Mouse (Mus musculus): ENCODE measurements at regions not wholly inside any gene's neighbourhood (a gene's known extent, or its start where the extent isn't known, plus 50 kb on each side); places are given as distances from the start of the nearest gene placed in this dataset.

- no peak overlapping the region for H3K4me2 ChIP-seq (replicated peaks; ENCODE audit: low read depth, low read length, severe bottlenecking)
- 72% methylated on average over 2 of the region's 2 CpGs for WGBS
- H3K4me1 ChIP-seq (ENCODE audit: control insufficient read depth, insufficient read depth, low read length), result no peaks in the 10 kb centered on the region
- no peak overlapping the region for H3K4me3 ChIP-seq (replicated peaks; ENCODE audit: low read length)
- no peaks in the 10 kb centered on the region for H3K36me3 ChIP-seq (ENCODE audit: control insufficient read depth, insufficient read depth, low read length)
- no peaks in the 10 kb centered on the region for H3K9me3 ChIP-seq (ENCODE audit: control insufficient read depth, low read length)
- DNase-seq (ENCODE audit: low spot score), result no peak
- no peak for ATAC-seq (ENCODE audit: low FRiP score, low read depth)
- H3K27ac ChIP-seq (replicated peaks; ENCODE audit: low read depth, low read length), result no peak overlapping the region
- no peaks in the 10 kb centered on the region for H3K27me3 ChIP-seq (ENCODE audit: control insufficient read depth, insufficient read depth, low read length)
- no peak overlapping the region for H3K9ac ChIP-seq (ENCODE audit: low read depth, low read length, severe bottlenecking)
- TF ChIP-seq POLR2A (IDR thresholded peaks at IDR 0.05; ENCODE audit: borderline replicate concordance, extremely low read depth, insufficient read depth, insufficient read length), result no peak
Measured at GRCm38 (mm10) chr6:81651856-81652255, 271.6 kb upstream of the Gcfc2 start.

DNA sequence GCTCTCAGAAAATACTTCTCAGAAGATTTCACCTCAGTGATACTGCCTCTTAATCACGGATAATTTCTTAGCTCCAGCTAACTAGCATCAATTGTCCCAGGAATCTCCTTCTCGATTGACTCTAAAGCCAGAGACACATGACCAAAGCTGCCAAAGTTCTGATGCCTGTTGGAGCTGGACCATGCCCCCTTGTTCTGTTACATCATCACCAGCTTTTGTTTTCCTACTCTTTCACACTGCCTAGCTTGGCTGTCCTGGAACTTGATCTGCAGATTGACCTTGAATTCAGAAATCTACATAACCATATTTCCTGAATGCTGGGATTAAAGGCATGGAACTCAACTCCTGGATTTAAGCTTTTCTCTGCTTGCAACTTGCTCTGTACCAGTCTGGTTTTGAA is 268.3 kb upstream of the Gcfc2 start:
- Histone ChIP-seq H3K4me2 (replicated peaks; ENCODE audit: low read depth, low read length, severe bottlenecking) (no peak overlapping the region), H3K4me3 (replicated peaks; ENCODE audit: low read length) (no peak overlapping the region), H3K9ac (ENCODE audit: low read depth, low read length, severe bottlenecking) (no peak overlapping the region), H3K4me1 (ENCODE audit: control insufficient read depth, insufficient read depth, low read length) (no peaks in the 10 kb centered on the region), H3K9me3 (ENCODE audit: control insufficient read depth, low read length) (no peaks in the 10 kb centered on the region), H3K36me3 (ENCODE audit: control insufficient read depth, insufficient read depth, low read length) (no peaks in the 10 kb centered on the region), H3K27ac (replicated peaks; ENCODE audit: low read depth, low read length) (no peak overlapping the region), H3K27me3 (ENCODE audit: control insufficient read depth, insufficient read depth, low read length) (no peaks in the 10 kb centered on the region)
- DNase-seq (ENCODE audit: low spot score) (no peak), ATAC-seq (ENCODE audit: low FRiP score, low read depth) (no peak)
- 81% methylated on average over 2 of the region's 2 CpGs for WGBS
- TF ChIP-seq POLR2A (IDR thresholded peaks at IDR 0.05; ENCODE audit: borderline replicate concordance, extremely low read depth, insufficient read depth, insufficient read length), result no peak

GRCm38 (mm10) chr6:81660478-81661395 is 262.7 kb upstream of the Gcfc2 start:
- H3K9me3 ChIP-seq (ENCODE audit: control insufficient read depth, low read length), result no peaks in the 10 kb centered on the region
- 76% methylated on average over 17 of the region's 17 CpGs for WGBS
- H3K27me3 ChIP-seq (ENCODE audit: control insufficient read depth, insufficient read depth, low read length), result no peaks in the 10 kb centered on the region
- H3K36me3 ChIP-seq (ENCODE audit: control insufficient read depth, insufficient read depth, low read length), result no peaks in the 10 kb centered on the region
- TF ChIP-seq POLR2A (IDR thresholded peaks at IDR 0.05; ENCODE audit: borderline replicate concordance, extremely low read depth, insufficient read depth, insufficient read length), result no peak
- no peak overlapping the region for H3K27ac ChIP-seq (replicated peaks; ENCODE audit: low read depth, low read length)
- no peak overlapping the region for H3K4me2 ChIP-seq (replicated peaks; ENCODE audit: low read depth, low read length, severe bottlenecking)
- no peak overlapping the region for H3K9ac ChIP-seq (ENCODE audit: low read depth, low read length, severe bottlenecking)
- ATAC-seq (ENCODE audit: low FRiP score, low read depth) (no peak), DNase-seq (ENCODE audit: low spot score) (no peak)
- H3K4me1 ChIP-seq (ENCODE audit: control insufficient read depth, insufficient read depth, low read length), result no peaks in the 10 kb centered on the region
- no peak overlapping the region for H3K4me3 ChIP-seq (replicated peaks; ENCODE audit: low read length)

DNA sequence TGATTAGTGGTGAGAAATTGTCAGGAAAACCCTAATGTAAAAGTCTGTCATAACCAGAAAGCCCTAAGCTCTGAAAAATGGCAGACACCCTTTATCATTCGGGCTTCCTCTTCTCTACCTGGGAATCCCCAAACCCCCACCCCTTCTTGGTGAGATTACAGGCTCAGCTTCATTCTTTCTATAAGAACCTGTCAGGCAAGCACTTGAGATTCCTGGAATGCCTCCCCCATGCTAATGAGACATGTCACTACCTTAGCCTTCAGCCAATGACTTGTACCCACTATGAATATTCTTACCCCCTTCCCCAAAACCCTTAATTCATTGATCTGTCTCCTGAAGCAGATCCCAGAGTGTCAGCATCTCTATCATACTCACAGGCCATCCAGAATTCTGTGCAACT is 254.5 kb upstream of the Gcfc2 start:
- Histone ChIP-seq H3K36me3 (ENCODE audit: control insufficient read depth, insufficient read depth, low read length) (no peaks in the 10 kb centered on the region), H3K27ac (replicated peaks; ENCODE audit: low read depth, low read length) (no peak overlapping the region), H3K9ac (ENCODE audit: low read depth, low read length, severe bottlenecking) (no peak overlapping the region), H3K4me2 (replicated peaks; ENCODE audit: low read depth, low read length, severe bottlenecking) (no peak overlapping the region), H3K9me3 (ENCODE audit: control insufficient read depth, low read length) (no peaks in the 10 kb centered on the region), H3K27me3 (ENCODE audit: control insufficient read depth, insufficient read depth, low read length) (no peaks in the 10 kb centered on the region), H3K4me1 (ENCODE audit: control insufficient read depth, insufficient read depth, low read length) (no peaks in the 10 kb centered on the region), H3K4me3 (replicated peaks; ENCODE audit: low read length) (no peak overlapping the region)
- WGBS, result 80% methylated on average over 1 of the region's 1 CpGs
- DNase-seq (ENCODE audit: low spot score) (no peak), ATAC-seq (ENCODE audit: low FRiP score, low read depth) (no peak)
- no peak for TF ChIP-seq POLR2A (IDR thresholded peaks at IDR 0.05; ENCODE audit: borderline replicate concordance, extremely low read depth, insufficient read depth, insufficient read length)

- WGBS, result 74% methylated on average over 2 of the region's 2 CpGs
- no peak for DNase-seq (ENCODE audit: low spot score)
- Histone ChIP-seq H3K4me2 (replicated peaks; ENCODE audit: low read depth, low read length, severe bottlenecking) (no peak overlapping the region), H3K9ac (ENCODE audit: low read depth, low read length, severe bottlenecking) (no peak overlapping the region), H3K4me3 (replicated peaks; ENCODE audit: low read length) (no peak overlapping the region), H3K27me3 (ENCODE audit: control insufficient read depth, insufficient read depth, low read length) (no peaks in the 10 kb centered on the region), H3K9me3 (ENCODE audit: control insufficient read depth, low read length) (no peaks in the 10 kb centered on the region), H3K36me3 (ENCODE audit: control insufficient read depth, insufficient read depth, low read length) (no peaks in the 10 kb centered on the region), H3K27ac (replicated peaks; ENCODE audit: low read depth, low read length) (no peak overlapping the region), H3K4me1 (ENCODE audit: control insufficient read depth, insufficient read depth, low read length) (no peaks in the 10 kb centered on the region)
- no peak for ATAC-seq (ENCODE audit: low FRiP score, low read depth)
- TF ChIP-seq POLR2A (IDR thresholded peaks at IDR 0.05; ENCODE audit: borderline replicate concordance, extremely low read depth, insufficient read depth, insufficient read length), result no peak
Measured at GRCm38 (mm10) chr6:81673316-81673715, 250.2 kb upstream of the Gcfc2 start.
